Mouse (Mus musculus) erythroblast, embryonic 14.5 days (primary cell): Measurements from ENCODE around the gene Rpf1.

Experiments
- GATA1 ChIP-seq: IDR thresholded peaks from 2 replicates; pipeline ENCODE4 v1.6.1; 2012; ENCODE audit warnings: low read length, inconsistent platforms, mixed read lengths
- TAL1 ChIP-seq: IDR thresholded peaks from 3 replicates; pipeline ENCODE4 v1.6.1; 2012; ENCODE audit warnings: low read length, inconsistent platforms, mixed read lengths

- TF ChIP-seq GATA1: no peak
- TF ChIP-seq TAL1: no peak
Observed at GRCm38 (mm10) chr3:146482044-146482443, 39.2 kb downstream of the Rpf1 start.
